Mouse (Mus musculus) kidney, adult 2 months (tissue): ENCODE results near the gene Adgrg1.
A peak's percentile ranks its signal among the peaks of the same experiment; 100 is the strongest.

Source experiments
- CTCF ChIP-seq: fragments of 200-500 bp; conservative IDR thresholded peaks from 2 replicates; pipeline ENCODE4 v1.5.1; 2011; ENCODE audit warnings: low read depth, mild to moderate bottlenecking, control low read depth, low read length, moderate library complexity, mixed read lengths; ENCODE audit not compliant: insufficient read depth, insufficient read length
- POLR2A ChIP-seq: fragments of 200-500 bp; IDR thresholded peaks from one replicate; pipeline ENCODE4 v1.6.1; 2011; ENCODE audit warnings: low read depth, low read length, control low read depth

DNA sequence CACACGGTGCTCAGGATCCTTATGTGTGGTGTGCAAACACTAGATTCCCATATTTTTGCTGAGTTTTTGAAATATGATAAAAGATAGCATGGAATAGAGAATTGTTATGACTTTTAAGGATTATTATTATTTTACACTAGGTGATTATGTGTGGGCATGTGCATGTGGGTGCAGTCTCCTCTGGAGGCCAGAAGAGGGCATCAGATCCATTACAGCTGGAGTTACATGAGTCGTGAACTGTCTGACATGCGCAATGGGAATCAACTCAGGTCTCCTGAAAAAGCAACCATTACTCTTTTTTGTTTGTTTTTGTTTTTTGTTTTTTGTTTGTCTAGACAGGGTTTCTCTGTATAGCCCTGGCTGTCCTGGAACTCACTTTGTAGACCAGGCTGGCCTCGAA, 25.5 kb upstream of the Adgrg1 start:
- TF ChIP-seq POLR2A (no peak), CTCF (0 out of 2 replicates have a peak, but pooled peaks have one; percentile 18)
